Mouse (Mus musculus) left cerebral cortex, adult 9 months (tissue): Measurements from ENCODE around the gene Gm8180.
"Not testable (repeated sequence)": the region's sequence is repeated elsewhere in the genome, so short reads cannot be mapped to it uniquely, and the experiment has no call there.

Experiments
- DNase-seq, 2 experiments: peaks; one replicate each; pipeline ENCODE4 v3.0.0; 2022; ENCODE audit warnings: low spot score in 2 of 2

Gene Gm8180

DNA sequence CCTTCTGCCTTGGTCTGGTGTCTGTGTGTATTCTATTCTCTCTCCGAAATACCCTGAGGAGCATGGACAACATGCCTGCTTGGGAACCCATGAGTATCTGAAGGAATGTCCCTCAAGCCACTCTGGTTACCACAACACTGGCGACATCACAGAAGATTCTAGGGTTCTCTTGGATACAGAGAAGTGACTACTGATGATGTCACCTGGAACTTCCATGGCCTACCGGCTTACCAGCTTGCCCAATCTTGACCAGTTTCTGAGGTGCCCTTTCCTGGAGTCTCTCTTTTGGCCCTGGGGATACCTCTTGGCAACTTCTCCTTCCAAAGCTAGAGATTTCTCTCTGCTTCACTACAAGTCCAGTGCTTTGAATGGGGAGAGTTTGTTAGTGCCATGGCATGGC lies at the start of gene Gm8180:
TSS of gene Gm8180 (minus strand) at position 101 of the 400 bp plus-strand sequence.
- DNase-seq: not testable (repeated sequence)

DNA sequence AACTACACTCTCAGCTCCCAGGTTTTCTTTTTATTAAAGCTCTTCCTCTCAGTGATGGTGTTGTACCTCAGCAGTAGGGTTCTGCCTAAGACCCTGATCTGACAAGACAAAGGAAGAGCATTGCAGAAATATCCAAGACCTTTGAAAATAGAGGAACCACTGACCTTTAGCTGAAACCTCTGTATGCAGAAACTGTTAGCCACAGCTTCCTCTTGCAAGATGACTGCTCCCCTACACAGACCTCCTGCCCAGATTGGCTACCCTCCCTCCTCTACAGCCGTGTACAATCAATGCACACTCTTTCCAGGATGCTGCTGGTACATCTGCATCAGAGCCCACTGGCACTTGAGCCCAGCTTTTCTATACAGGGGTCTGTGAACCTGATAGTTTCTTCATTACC lies 45.8 kb upstream of the Gm8180 start:
- DNase-seq: not testable (repeated sequence)

DNA sequence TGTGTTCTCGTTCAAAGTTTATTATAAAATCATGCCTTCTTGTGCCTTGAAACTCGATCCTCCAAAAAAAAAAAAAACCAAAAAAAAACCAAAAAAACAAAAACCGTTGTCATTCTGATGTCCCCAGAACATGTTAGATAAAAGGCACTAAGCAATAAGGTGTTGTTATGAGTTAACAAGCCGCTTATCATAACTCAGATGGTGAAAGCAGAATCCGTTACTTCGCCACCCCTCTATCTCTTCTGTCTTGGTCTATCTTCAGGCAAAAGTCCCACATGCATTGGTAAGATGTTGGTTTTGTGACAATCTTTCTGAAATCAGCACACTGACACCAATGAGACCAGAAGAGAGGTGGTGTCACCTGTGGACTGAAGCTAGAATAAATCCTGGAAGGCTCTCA lies 39.6 kb upstream of the Gm8180 start:
- DNase-seq: not testable (repeated sequence)

DNA sequence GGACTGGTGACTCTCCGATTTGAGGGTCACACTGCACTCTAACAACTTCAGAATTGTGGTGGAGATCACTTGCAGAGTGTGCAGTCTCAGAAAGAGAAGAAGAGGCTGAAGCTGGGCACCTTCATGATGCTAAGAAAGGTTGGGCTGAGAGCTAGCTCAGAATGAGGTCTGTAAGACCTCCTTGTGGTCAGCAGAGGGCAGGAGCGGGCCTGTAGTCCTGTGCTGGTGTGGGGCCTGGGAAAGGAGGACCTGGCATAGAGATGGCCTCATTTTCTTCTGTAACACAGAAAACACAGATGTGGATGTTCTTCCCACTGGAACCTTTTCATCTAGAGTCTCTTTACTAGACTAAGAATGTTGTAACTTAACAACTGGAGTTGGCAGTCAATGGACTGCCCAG lies 37.3 kb upstream of the Gm8180 start:
- DNase-seq: not testable (repeated sequence)

DNA sequence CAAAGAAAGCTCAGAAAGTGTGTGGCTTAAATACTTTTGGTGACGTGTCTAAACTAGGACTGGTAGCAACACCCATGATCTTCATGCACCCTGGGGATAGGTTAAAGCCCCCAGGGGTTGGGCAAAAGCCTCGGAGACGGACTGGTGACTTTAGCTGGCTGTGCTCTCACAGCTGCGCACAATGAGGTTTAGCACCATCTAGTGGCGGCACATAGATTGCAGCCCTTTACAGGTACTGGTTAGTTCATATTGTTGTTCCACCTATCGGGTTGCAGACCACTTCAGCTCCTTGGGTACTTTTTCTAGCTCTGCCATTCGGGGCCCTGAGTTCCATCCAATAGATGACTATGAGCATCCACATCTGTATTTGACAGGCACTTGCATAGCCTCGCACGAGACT lies 27.9 kb upstream of the Gm8180 start:
- DNase-seq: peak in 1 of 2 experiments; percentile 56

DNA sequence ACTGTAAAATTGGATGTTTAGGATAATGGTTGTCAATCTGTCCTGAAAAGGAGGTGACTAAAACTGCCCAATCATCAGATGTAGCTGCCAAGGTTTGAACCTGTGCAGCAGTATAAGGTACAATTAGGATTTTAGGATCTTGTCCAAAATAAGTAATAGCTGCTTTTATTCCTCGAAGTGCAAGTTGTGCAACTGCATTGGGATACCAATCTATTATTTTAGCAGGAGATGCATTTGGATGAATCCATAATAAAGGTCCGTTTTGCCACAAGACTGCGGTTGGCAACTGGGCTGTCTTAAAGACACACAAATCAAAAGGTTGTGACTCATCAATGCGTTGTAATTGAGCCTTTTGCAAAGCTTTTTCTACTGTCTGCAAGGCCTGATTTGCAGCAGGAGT lies 23.6 kb upstream of the Gm8180 start:
- DNase-seq: not testable (repeated sequence)

DNA sequence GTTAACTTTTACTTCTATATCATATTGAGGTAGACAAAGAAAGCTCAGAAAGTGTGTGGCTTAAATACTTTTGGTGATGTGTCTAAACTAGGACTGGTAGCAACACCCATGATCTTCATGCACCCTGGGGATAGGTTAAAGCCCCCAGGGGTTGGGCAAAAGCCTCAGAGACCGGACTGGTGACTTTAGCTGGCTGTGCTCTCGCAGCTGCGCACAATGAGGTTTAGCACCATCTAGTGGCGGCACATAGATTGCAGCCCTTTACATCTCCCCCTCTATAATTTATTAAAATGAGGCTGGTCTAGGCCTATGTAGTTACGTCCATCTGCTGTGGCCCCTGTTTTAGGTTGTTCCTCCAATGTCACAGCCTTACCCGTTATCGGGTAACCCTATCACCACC lies 19.9 kb upstream of the Gm8180 start:
- not testable (repeated sequence) for DNase-seq

DNA sequence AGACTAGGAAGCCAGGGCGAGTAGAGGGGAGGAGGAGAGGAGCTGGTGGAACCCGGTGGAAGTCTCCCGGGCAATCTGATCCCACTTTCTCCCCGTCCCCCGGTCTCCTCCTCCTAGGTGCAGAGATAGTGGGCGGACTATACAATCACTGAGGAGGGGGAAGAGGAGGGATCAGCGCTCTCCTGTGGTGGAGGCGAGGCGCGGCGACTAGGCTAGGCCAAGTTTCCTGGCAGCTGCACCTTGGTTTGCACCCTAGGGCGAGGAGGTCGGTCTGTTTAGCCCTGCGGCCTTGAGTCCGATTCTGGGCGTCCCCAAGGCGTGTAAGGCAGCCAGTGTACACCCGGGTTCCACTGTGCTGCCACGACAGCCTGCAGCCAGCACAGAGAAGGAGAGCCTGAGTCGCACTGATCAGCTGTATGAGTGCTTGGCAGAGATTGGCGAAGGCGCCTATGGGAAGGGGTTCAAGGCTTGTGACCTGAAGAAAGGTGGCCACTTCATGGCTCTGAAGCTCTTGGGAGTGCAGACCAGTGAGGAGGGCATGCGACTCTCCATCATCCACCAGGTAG lies 12.4 kb upstream of the Gm8180 start:
- DNase-seq: not testable (repeated sequence)

DNA sequence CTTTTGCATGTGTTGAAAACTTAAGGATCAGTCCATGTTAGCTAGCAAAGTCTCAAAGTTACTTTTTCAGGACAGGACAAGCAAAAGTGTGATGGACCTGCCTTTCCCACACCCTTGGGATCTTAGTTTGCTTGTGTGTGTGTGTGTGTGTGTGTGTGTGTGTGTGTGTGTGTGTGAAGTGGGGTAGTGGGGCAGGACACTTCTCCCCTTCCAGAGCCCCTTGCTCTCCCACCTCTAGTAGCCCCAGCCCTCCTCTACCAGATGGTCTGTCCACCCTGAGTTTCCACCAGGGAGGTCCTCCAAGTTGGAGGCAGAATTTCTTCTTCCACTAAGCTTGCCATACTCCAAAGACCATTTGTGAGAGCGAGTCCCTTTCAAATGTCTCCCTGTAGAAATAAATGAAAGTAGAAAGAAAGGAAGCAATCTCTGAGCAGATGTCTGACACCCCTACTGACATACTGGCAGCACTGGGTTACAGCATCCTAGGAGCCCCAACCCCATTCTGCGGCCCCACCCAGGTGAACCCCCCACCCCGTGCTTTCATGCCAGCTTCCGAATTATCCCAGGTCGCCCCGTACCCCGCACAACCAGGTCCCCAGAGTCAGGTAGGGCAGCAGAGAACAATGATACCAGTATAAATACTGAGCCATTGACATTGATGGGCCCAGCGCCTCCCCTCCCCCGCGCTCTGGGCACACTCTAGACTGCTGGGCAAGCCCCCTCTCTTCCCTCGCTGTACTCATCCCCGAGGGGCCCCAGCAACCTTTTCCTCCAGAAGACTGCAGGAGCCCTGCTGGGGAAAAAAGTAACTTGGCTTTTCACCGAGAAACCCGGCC lies 11.7 kb upstream of the Gm8180 start:
- no peak for DNase-seq

DNA sequence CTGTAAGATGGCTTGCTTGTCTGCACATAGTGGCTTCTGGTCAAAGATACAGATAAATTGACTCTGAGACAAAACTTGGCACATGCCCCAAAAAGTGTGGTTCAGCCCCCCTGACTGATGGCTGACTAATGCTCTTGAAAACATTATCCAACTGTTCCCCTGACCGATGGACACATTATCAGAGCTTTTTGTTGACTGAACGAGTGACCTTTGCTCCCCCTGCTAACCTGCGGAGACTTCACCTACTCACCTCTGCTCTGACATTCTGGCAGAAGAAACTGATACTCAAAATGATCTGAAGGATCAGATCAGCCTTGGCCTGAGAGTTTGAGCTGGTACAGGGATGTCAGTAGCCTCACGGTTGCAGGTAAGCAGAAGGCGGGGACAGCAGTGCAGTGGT lies 9.3 kb upstream of the Gm8180 start:
- DNase-seq: not testable (repeated sequence)

DNA sequence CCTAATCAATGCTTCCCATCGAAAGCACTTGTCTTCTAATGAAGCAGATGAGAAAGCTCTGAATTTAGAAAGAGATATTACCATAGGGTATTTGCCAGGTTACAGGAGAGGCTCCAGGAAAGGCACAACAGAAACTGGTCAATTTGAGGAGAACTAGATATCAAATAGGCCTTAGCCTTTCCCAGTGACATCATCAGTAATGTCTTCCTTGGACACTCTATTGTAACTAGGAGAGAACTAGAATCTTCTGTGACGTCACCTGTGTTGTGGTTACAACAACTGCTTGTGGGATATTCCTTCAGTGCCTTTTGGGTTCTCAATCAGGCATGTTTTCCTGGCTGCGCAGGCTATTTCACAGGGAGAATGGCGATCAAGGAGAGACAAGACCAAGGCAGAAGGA lies 37.0 kb downstream of the Gm8180 start, which contains the start of gene Gm6526:
TSS of gene Gm6526 (plus strand) at position 301 of the 400 bp plus-strand sequence.
- DNase-seq: not testable (repeated sequence)
